Mouse (Mus musculus) CH12.LX (cell line): ENCODE measurements around the gene Cnnm3. TPM values are rescaled to one million over a fixed set of nuclear protein-coding genes. Genes with fewer than 3 reads are reported as not detected.

Source experiments
- DNase-seq: peaks from one replicate; pipeline ENCODE4 v3.0.0-alpha.2; 2013; ENCODE audit errors: extremely low read depth
- H3K27ac ChIP-seq: 2 replicates; pipeline ENCODE4 v1.5.1; 2012; ENCODE audit warnings: low read depth, mild to moderate bottlenecking, control low read depth, moderate library complexity; ENCODE audit not compliant: insufficient read depth
- H3K27me3 ChIP-seq: replicated peaks from 2 replicates; pipeline ENCODE3; 2012; ENCODE audit warnings: inconsistent platforms
- H3K36me3 ChIP-seq, 2 experiments: replicated peaks in 1 of 2; 2 replicates each; pipeline versions ENCODE3 to v1.6.1; 2012; ENCODE audit warnings: inconsistent platforms in 1 of 2, low read length in 1 of 2, mild to moderate bottlenecking in 1 of 2, mixed read lengths in 1 of 2, moderate library complexity in 1 of 2; ENCODE audit not compliant: control insufficient read depth in 1 of 2, insufficient read depth in 1 of 2
- H3K4me1 ChIP-seq, 2 experiments: 2 replicates each; pipeline ENCODE4 v1.6.1; 2012; ENCODE audit warnings: inconsistent platforms in 1 of 2, moderate library complexity in 1 of 2; ENCODE audit not compliant: insufficient read depth in 2 of 2, control insufficient read depth in 1 of 2
- H3K4me2 ChIP-seq: 2 replicates; pipeline ENCODE4 v1.6.1; 2012; ENCODE audit warnings: low read depth, mild to moderate bottlenecking, control low read depth; ENCODE audit not compliant: poor library complexity, insufficient read depth, severe bottlenecking
- H3K4me3 ChIP-seq, 3 experiments: fragments of 150-350 bp in 1 of 3; sonication (generic) in 1 of 3; replicated peaks in 1 of 3; 2 replicates each; pipeline versions ENCODE3 to v1.5.1; 2011 to 2012; ENCODE audit warnings: low read depth in 2 of 3, low read length in 2 of 3, mild to moderate bottlenecking in 2 of 3, moderate library complexity in 2 of 3, control low read depth in 1 of 3, improper control_type of control experiment in 1 of 3, inconsistent platforms in 1 of 3, mixed read lengths in 1 of 3; ENCODE audit not compliant: poor library complexity in 1 of 3
- H3K79me2 ChIP-seq: replicated peaks from 2 replicates; pipeline ENCODE4 v1.6.1; 2012; ENCODE audit warnings: mild to moderate bottlenecking, moderate library complexity; ENCODE audit not compliant: control insufficient read depth, poor library complexity, insufficient read depth, severe bottlenecking; ENCODE audit errors: extremely low read depth
- H3K9ac ChIP-seq: 2 replicates; pipeline ENCODE4 v1.6.1; 2012; ENCODE audit warnings: low read depth, mild to moderate bottlenecking, control low read depth, moderate library complexity; ENCODE audit not compliant: insufficient read depth
- H3K9me3 ChIP-seq: replicated peaks from 2 replicates; pipeline ENCODE3; 2012; ENCODE audit warnings: low read length, inconsistent platforms, mixed read lengths
- CTCF ChIP-seq, 2 experiments: IDR thresholded peaks in 1 of 2; conservative IDR thresholded peaks in 1 of 2; 2 replicates each; pipeline ENCODE4 v1.5.1; 2011 to 2012; ENCODE audit warnings: low read depth in 2 of 2, low read length in 2 of 2, improper control_type of control experiment in 1 of 2, inconsistent platforms in 1 of 2, mild to moderate bottlenecking in 1 of 2, moderate library complexity in 1 of 2
- ELF1 ChIP-seq: IDR thresholded peaks from 2 replicates; pipeline ENCODE4 v1.6.1; 2014; ENCODE audit warnings: low read depth, mild to moderate bottlenecking, inconsistent platforms, low read length, improper control_type of control experiment
- ETS1 ChIP-seq: conservative IDR thresholded peaks from 2 replicates; pipeline ENCODE4 v1.6.1; 2012; ENCODE audit warnings: low read depth, mild to moderate bottlenecking, inconsistent platforms, low read length, improper control_type of control experiment, moderate library complexity
- MAFK ChIP-seq: IDR thresholded peaks from 2 replicates; pipeline ENCODE4 v1.6.1; 2011; ENCODE audit warnings: low read length, improper control_type of control experiment; ENCODE audit not compliant: insufficient replicate concordance
- MAZ ChIP-seq: IDR thresholded peaks from 2 replicates; pipeline ENCODE4 v1.6.1; 2012; ENCODE audit warnings: low read depth, mild to moderate bottlenecking, inconsistent platforms, low read length, improper control_type of control experiment, moderate library complexity
- NRF1 ChIP-seq: IDR thresholded peaks from 2 replicates; pipeline ENCODE4 v1.6.1; 2014; ENCODE audit warnings: low read depth, mild to moderate bottlenecking, inconsistent platforms, low read length, improper control_type of control experiment, moderate library complexity
- PAX5 ChIP-seq: IDR thresholded peaks from 2 replicates; pipeline ENCODE4 v1.6.1; 2012; ENCODE audit warnings: low read length, inconsistent platforms, mixed read lengths
- TBP ChIP-seq: conservative IDR thresholded peaks from 2 replicates; pipeline ENCODE4 v1.6.1; 2011; ENCODE audit warnings: low read depth, low read length, improper control_type of control experiment
- TCF12 ChIP-seq: IDR thresholded peaks from 2 replicates; pipeline ENCODE4 v1.6.1; 2014; ENCODE audit warnings: low read depth, mild to moderate bottlenecking, inconsistent platforms, low read length, improper control_type of control experiment
- USF1 ChIP-seq: IDR thresholded peaks from 2 replicates; pipeline ENCODE4 v1.6.1; 2014; ENCODE audit warnings: low read depth, mild to moderate bottlenecking, inconsistent platforms, low read length, improper control_type of control experiment
- USF2 ChIP-seq: conservative IDR thresholded peaks from 2 replicates; pipeline ENCODE4 v1.6.1; 2011; ENCODE audit warnings: low read depth, low read length, improper control_type of control experiment
- ZKSCAN1 ChIP-seq: IDR thresholded peaks from 2 replicates; pipeline ENCODE4 v1.6.1; 2012; ENCODE audit warnings: low read depth, inconsistent platforms, low read length, improper control_type of control experiment, borderline replicate concordance
- ZMIZ1 ChIP-seq: IDR thresholded peaks from 2 replicates; pipeline ENCODE4 v1.6.1; 2012; ENCODE audit warnings: low read depth, mild to moderate bottlenecking, inconsistent platforms, low read length, improper control_type of control experiment
- dilution Hi-C: fragments of 300-500 bp; cut with MboI; formaldehyde crosslinking; loops from 2 replicates; pipeline ENCODE4 v1.14.3; 2020; ENCODE audit warnings: low sequenced_read_pairs; ENCODE audit not compliant: extremely low pct_unique_long_range_greater_than_20kb, extremely low pct_ligation_motif_present
- in situ Hi-C: fragments of 300-500 bp; cut with MboI; formaldehyde crosslinking; loops from 3 replicates; pipeline ENCODE4 v1.14.3; 2019; ENCODE audit warnings: low sequenced_read_pairs, low pct_ligation_motif_present, low pct_unique_long_range_greater_than_20kb, mixed read lengths
- polyA plus RNA-seq: library from polyadenylated mRNA; unstranded; fragments of >175 nt; gene quantifications from 2 replicates; pipeline ENCODE4 v1.2.1, GENCODE M21; 2012; ENCODE audit warnings: low read depth; ENCODE audit not compliant: insufficient read length
- total RNA-seq, 2 experiments: library from RNA; depleted of rRNA; stranded (reverse); fragments of 300-350 nt in 1 of 2; fragments of >200 nt in 1 of 2; gene quantifications; 2 replicates each; pipeline ENCODE4 v1.2.3; 2012 to 2014

The Cnnm3 gene
- total and polyA plus RNA-seq, 3 experiments = 3.0 to 9.2 (median 8.8) TPM

DNA sequence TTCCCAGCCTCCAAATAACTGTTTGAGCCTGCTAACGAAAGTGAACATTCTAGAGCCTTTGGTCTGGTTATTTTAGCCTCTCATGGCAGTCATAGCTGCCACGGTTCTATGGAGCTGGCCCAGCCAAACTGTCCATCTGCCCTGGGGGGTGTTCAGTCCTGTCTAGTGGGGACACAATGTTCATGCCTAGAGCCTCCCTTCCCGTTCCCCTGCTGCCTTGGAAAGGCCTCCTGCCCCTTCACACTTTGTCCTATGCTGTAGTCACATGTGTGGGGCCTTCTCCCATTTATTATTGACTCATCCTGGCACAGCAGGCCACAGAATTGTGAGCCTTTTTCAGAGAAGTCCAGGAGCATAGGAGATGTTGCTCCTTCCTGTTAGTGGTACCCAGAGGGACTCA, 6.6 kb downstream of the Cnnm3 start:
- no peaks in the 10 kb centered on the region for H3K9me3 ChIP-seq
- dilution Hi-C loops = no loop called here
- TF ChIP-seq PAX5 (no peak), ELF1 (no peak), TCF12 (no peak), NRF1 (no peak), ETS1 (no peak), ZKSCAN1 (no peak), USF2 (no peak), CTCF (conservative IDR thresholded peaks at IDR 0.05 in 1 of 2, IDR thresholded peaks at IDR 0.05 in 1 of 2; ENCODE audit: low read depth in 2 of 2, low read length in 2 of 2) (no peak), ZMIZ1 (no peak), MAFK (no peak)
- peaks cover 0 to 15% of the 10 kb centered on the region in 2 experiments; a peak in 2 of 4 replicates for H3K4me1 ChIP-seq
- no peaks in the 10 kb centered on the region for H3K27me3 ChIP-seq
- no peak overlapping the region for H3K9ac ChIP-seq
- in situ Hi-C loops = no loop called here
- no peak for DNase-seq
- H3K79me2 ChIP-seq = no peaks in the 10 kb centered on the region
- no peak overlapping the region for H3K27ac ChIP-seq
- H3K36me3 ChIP-seq = peaks cover 43 to 82% of the 10 kb centered on the region in 2 experiments
- no peak overlapping the region for H3K4me3 ChIP-seq
- H3K4me2 ChIP-seq = no peak overlapping the region

DNA sequence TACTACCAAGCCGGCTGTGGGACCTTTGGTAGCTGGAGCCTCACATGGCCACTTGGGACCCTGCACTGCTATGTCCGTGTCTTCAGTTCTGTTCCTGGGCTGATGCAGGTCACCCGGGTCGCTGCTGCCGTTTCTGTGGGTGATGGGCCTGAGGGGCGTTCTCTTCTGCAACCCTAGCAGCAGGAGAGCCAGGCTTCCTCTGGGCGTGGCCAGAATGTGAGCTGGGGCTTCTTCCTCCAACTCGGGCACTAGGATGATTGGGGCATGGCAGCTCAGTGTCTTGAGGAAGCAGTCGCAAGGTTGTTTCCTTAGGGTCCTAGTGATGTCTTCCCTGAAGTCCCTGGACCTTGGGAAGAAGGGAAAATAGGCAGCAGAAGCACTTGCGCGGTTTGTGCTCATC, 8.0 kb downstream of the Cnnm3 start:
- in situ Hi-C loops = no loop called here
- peaks cover 52 to 93% of the 10 kb centered on the region in 2 experiments for H3K36me3 ChIP-seq

GRCm38 (mm10) chr1:36522210-36522609, 10.5 kb downstream of the Cnnm3 start:
- no peak overlapping the region for H3K4me2 ChIP-seq
- in situ Hi-C loops (no loop called here), dilution Hi-C loops (no loop called here)
- H3K4me3 ChIP-seq = no peak overlapping the region
- no peaks in the 10 kb centered on the region for H3K27me3 ChIP-seq
- H3K4me1 ChIP-seq = no peaks in the 10 kb centered on the region
- H3K9me3 ChIP-seq = no peaks in the 10 kb centered on the region
- H3K9ac ChIP-seq = no peak overlapping the region
- no peaks in the 10 kb centered on the region for H3K79me2 ChIP-seq
- peaks cover 68 to 96% of the 10 kb centered on the region in 2 experiments for H3K36me3 ChIP-seq
- H3K27ac ChIP-seq = no peak overlapping the region
- DNase-seq = no peak
- TF ChIP-seq ZMIZ1 (no peak), USF1 (no peak), MAZ (no peak), TBP (no peak), ELF1 (no peak)
- TF ChIP-seq, all 38 proteins: peak for 0

More for the DNA sequence above, 8.0 kb downstream of the Cnnm3 start:
- H3K9ac ChIP-seq = no peak overlapping the region
- DNase-seq = no peak
- dilution Hi-C loops = no loop called here
- H3K4me2 ChIP-seq = no peak overlapping the region
- TF ChIP-seq ETS1 (no peak), USF2 (no peak)
- H3K79me2 ChIP-seq = no peaks in the 10 kb centered on the region
- peaks cover 0 to 4% of the 10 kb centered on the region in 2 experiments; a peak in 1 of 4 replicates for H3K4me1 ChIP-seq
- no peak overlapping the region for H3K4me3 ChIP-seq
- no peaks in the 10 kb centered on the region for H3K27me3 ChIP-seq
- no peaks in the 10 kb centered on the region for H3K9me3 ChIP-seq
- no peak overlapping the region for H3K27ac ChIP-seq
